Mouse (Mus musculus): ENCODE results near the gene Prop1. TPM values are rescaled to one million over a fixed set of nuclear protein-coding genes. Genes with fewer than 3 reads are reported as not detected.

The Prop1 gene
- polyA plus RNA-seq, 1 experiment from 2014 or later, result not detected

DNA sequence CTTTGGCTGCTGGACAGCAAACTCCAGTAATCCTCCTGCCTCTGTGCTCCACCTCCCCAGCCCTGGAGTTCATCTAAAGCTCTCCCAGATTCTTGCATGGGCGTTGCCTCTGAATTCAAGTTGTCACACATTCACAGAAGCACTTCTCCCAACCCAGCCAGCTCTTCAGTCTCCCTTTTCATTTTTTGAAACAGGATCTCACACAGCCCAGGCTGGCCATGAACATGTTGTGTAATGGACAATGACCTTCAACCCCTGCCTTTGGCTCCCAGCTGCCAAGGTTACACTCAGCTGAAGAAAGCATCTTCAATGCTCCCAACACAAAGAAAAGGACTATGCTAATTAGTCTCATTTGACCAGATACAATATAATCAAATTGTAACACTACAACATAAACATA, 40.3 kb downstream of the Prop1 start:
- Histone ChIP-seq H3K4me2 (ENCODE audit: low read depth, low read length, severe bottlenecking) (no peak overlapping the region), H3K9me3 (ENCODE audit: control insufficient read depth, low read length) (peaks cover 6% of the 10 kb centered on the region), H3K4me1 (replicated peaks; ENCODE audit: control insufficient read depth, insufficient read depth, low read length) (no peaks in the 10 kb centered on the region), H3K27ac (ENCODE audit: low read depth, low read length) (no peak overlapping the region), H3K36me3 (ENCODE audit: control insufficient read depth, insufficient read depth, low read length) (peaks cover 31% of the 10 kb centered on the region), H3K9ac (ENCODE audit: low read length) (no peak overlapping the region), H3K27me3 (ENCODE audit: control insufficient read depth, insufficient read depth, low read length) (no peaks in the 10 kb centered on the region), H3K4me3 (ENCODE audit: low read depth, low read length) (no peak overlapping the region)
- no peak for ATAC-seq (replicated peaks; ENCODE audit: low FRiP score)
- WGBS, result 94% methylated on average over 1 of the region's 1 CpGs
- no peak for DNase-seq (ENCODE audit: low spot score)

DNA sequence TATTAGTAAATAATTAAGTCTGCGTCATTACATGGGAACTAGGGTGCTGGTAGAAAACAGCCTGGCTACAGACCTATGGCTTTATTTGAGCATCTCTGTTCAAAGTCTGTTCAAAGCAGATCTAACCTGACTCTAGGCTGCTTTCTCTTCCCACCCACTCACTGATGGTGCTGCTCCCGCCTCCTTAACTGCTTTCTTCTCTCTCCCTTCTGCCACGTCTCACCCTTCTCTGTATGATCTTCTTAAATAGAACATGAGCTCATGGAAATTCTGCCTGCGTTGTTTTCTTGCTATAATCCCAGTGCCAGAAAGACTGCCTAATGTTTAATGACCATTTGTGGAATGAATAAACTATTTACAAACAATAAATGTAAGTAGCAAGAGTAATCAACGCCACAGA, 45.4 kb downstream of the Prop1 start:
- Histone ChIP-seq H3K4me2 (ENCODE audit: low read depth, low read length, severe bottlenecking) (no peak overlapping the region), H3K27me3 (ENCODE audit: control insufficient read depth, insufficient read depth, low read length) (no peaks in the 10 kb centered on the region), H3K4me1 (replicated peaks; ENCODE audit: control insufficient read depth, insufficient read depth, low read length) (no peaks in the 10 kb centered on the region), H3K9ac (ENCODE audit: low read length) (no peak overlapping the region), H3K9me3 (ENCODE audit: control insufficient read depth, low read length) (peaks cover 19% of the 10 kb centered on the region), H3K27ac (ENCODE audit: low read depth, low read length) (no peak overlapping the region), H3K4me3 (ENCODE audit: low read depth, low read length) (no peak overlapping the region), H3K36me3 (ENCODE audit: control insufficient read depth, insufficient read depth, low read length) (peaks cover 74% of the 10 kb centered on the region)
- 95% methylated on average over 5 of the region's 5 CpGs for WGBS
- DNase-seq (ENCODE audit: low spot score), result no peak
- no peak for ATAC-seq (replicated peaks; ENCODE audit: low FRiP score)

Other genes starting within 250 kb of the Prop1 start
- gene Zfp354c, start 126.0 kb downstream of the Prop1 start, polyA plus RNA-seq (2014; fragmentation: Nextera tagmentation; extraction: Ambion mirVana), result 37.7 and 41.7 TPM in 2 replicates
- 0.79 and 1.3 TPM in 2 replicates for gene Zfp879, start 112.2 kb downstream of the Prop1 start, polyA plus RNA-seq (2014; fragmentation: Nextera tagmentation; extraction: Ambion mirVana)
- not detected in 2 replicates for gene Grm6, start 103.1 kb downstream of the Prop1 start, polyA plus RNA-seq (2014; fragmentation: Nextera tagmentation; extraction: Ambion mirVana)
- gene Zfp454, start 66.1 kb downstream of the Prop1 start, polyA plus RNA-seq (2014; fragmentation: Nextera tagmentation; extraction: Ambion mirVana), result 15.5 and 17.1 TPM in 2 replicates
- gene Zfp2, start 37.6 kb downstream of the Prop1 start, polyA plus RNA-seq (2014; fragmentation: Nextera tagmentation; extraction: Ambion mirVana), result 33.6 and 35.6 TPM in 2 replicates
- gene Zfp354b, start 22.1 kb downstream of the Prop1 start, polyA plus RNA-seq (2014; fragmentation: Nextera tagmentation; extraction: Ambion mirVana), result 1.0 and 1.9 TPM in 2 replicates
- gene 4933414I15Rik, start 10.0 kb downstream of the Prop1 start, polyA plus RNA-seq (2014; fragmentation: Nextera tagmentation; extraction: Ambion mirVana), result not detected in 2 replicates
- gene Olfr1378, start 12.8 kb upstream of the Prop1 start, polyA plus RNA-seq (2014; fragmentation: Nextera tagmentation; extraction: Ambion mirVana), result not detected in 2 replicates
- not detected in 2 replicates for gene Olfr1377, start 28.2 kb upstream of the Prop1 start, polyA plus RNA-seq (2014; fragmentation: Nextera tagmentation; extraction: Ambion mirVana)
- not detected in 2 replicates for gene Olfr51, start 49.8 kb upstream of the Prop1 start, polyA plus RNA-seq (2014; fragmentation: Nextera tagmentation; extraction: Ambion mirVana)
- not detected in 2 replicates for gene Olfr54, start 60.5 kb upstream of the Prop1 start, polyA plus RNA-seq (2014; fragmentation: Nextera tagmentation; extraction: Ambion mirVana)
- not detected in 2 replicates for gene Olfr1375, start 94.3 kb upstream of the Prop1 start, polyA plus RNA-seq (2014; fragmentation: Nextera tagmentation; extraction: Ambion mirVana)
- 9.7 and 11.6 TPM in 2 replicates for gene Zfp354a, start 105.5 kb upstream of the Prop1 start, polyA plus RNA-seq (2014; fragmentation: Nextera tagmentation; extraction: Ambion mirVana)